Mouse (Mus musculus) 3T3-L1 (cell line): ENCODE measurements around the gene Slc34a3.
A peak's percentile ranks its signal among the peaks of the same experiment; 100 is the strongest.

Experiments used
- DNase-seq: peaks from one replicate; pipeline ENCODE4 v3.0.0-alpha.2; 2015; ENCODE audit warnings: low read depth, low spot score

Slc34a3 gene

DNA sequence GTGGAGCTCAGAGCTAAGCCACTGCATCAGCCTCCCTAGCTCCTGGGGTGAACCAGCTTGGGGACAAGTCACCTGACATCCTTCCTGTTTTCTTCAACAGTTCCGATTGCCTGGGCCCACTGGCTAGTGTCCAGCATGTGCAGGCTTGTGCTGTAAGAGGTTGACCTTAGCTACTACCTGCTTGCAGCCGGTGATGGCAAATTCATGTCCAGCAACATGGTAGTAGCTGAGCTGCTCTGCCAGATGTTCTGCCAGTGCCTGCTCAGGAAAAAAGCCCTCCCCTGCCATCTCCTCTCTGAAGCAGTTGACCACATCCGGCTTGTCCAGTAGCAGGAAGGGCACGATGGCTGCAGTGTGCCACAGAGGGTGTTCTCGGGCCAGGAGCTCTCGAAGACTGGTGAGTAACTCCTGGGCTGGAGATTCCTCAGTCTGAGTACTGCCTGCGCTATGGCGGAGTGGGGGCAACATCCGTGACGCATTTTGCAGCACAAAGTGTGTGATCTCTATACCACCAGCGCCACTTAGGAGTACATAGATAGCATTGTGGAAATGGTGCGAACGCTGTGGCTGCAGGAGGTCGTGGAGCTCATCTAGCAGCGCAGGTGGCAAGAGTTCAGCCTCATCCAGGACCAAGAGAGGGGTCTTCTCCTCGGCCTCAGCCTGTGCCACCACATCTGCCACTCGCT, 39.5 kb downstream of the Slc34a3 start:
- DNase-seq, result no peak

DNA sequence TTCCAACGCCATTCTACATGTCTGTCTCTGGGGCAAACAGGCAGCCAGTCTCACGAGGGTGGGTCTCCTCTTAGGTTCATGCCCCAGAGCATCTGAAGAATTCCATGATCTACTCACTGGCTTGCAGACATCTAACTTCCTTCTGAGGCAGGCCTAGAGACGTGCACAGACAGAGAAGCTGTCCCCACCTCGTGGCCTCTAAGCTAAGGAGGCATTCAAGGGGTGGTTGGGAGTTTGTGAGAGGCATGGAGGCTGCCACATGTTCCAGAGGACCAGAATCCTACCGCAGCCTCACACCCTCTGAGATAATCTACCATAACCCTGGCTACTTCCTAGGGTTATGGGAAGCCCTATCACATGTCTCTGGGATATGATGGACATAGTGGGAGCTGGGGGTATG, 40.2 kb downstream of the Slc34a3 start:
- DNase-seq, result no peak

- peak; percentile 95 for DNase-seq
Measured at GRCm38 (mm10) chr2:25193330-25193770, 40.8 kb downstream of the Slc34a3 start.

DNA sequence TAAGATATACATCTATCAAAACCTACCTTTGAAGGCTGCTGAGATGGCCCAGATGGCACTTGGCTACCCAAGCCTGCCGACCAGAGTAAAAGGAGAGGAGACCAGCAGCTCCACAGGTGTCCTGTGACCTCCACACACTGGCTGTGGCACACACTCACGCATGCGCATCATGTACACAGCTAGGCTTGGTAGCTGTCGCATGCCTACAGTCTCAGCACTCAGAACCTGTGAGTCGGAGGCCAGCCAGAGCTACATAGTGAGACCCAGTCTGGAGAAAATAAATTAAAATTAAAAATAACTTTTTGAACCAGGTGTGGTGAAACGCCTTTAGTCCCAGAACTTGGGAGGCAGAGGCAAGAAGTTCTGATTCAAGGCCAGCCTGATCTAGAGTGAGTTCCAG, 46.3 kb downstream of the Slc34a3 start:
- DNase-seq, result no peak

- no peak for DNase-seq
Measured at GRCm38 (mm10) chr2:25186575-25186930, 47.6 kb downstream of the Slc34a3 start.

DNA sequence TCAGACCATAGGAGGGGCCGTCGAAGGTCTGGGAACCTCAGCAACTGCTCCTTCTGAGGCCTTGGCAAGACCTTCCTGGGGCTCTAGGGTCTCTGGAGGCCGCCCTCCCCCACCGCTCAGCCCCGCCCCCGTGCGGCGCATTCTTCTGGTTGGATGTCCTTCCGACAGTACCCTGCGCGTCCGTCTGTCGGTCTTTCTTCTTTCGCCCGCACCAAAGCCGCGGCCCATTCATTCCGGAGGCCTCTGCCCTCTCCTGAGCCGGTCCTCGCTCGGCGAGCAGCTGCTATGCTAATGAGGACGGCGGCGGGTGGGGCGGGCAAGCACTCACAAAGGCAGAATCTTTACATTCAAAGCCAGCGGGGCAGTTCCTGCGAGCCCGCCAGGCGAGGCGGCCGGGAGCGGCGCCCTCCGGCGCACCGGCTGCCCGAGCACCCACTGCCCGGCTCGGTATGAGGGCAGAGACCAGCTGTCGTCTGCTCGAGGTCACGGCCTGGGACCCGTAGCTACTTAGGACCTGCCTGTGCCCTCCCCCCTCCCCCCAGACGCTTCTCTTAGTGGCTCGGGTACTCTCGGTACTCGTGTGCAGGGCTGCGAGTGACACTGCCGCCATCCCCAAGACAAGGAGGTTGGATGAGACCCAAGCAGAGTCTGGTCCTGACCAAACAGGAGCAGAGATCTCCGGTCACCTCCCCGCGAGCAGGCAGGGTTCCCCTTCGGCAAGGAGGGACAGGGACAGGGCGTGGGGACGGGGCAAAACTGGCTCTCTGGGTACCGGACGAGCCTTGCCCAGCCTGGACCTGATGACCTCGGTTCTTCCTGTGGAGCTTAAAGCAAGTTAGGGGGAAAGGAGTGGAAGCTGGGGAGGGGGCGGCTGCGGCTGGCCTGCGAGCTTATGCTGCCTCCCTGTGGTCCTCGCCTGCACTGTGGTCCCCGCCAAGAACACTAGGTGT, 48.3 kb downstream of the Slc34a3 start:
- DNase-seq, result no peak

DNA sequence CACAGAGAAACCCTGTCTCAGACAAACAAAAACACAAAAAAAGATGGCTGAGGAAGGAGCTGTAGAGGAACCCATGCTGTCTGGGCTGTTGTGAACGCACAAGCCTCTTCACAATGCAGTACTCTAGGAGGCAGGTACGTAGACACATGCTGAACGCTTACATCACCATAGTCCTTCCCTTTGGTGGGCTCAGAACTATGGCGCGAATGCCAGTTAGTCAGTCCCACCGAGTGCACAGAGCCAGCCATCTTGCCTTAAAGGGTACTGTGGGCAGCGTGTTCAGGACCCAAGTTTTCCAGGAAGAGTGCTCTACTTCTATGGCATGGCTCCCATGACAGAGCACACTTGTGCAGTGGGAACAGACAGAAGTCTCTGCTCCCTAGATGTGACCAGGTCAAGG, 49.7 kb downstream of the Slc34a3 start:
- no peak for DNase-seq

DNA sequence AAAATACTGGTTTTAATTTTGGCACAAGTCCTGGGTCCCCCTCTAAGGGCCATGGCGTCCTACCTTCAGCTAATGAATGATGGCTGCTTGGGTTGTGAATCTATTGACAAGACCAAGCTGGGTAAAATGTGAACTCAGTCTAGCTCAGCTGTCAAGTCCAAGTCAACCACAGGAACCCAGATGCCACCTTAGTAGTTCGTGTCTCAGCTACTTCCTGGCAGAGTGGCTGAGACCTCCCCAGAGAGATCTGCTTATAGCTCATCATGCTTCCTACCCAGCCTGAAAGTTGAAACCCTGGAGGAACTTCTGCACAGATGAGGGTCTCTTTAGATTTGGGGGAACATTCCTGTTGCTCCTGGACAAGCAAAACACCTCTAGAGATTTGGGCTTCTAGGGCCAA, 50.8 kb downstream of the Slc34a3 start:
- no peak for DNase-seq

DNA sequence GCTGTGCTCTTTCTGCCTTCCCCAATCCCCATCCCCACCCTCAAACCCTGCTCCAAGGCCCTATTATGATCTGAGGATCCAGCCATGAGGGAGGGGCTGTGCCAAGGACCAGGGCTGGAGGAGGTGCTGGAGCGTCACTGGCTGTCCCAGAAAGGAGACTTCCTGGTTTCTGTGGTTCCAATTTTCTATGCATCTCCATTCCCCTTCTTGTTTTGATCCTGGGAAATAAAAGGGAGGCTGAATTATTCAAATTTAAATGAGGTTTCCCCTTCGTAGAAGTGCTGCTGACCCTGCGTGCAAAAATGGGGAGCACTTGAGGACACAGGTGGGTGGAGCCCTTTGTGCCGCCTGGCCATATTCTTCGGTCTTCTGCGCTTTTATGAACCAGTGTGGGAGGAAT, 51.5 kb downstream of the Slc34a3 start:
- DNase-seq, result no peak

DNA sequence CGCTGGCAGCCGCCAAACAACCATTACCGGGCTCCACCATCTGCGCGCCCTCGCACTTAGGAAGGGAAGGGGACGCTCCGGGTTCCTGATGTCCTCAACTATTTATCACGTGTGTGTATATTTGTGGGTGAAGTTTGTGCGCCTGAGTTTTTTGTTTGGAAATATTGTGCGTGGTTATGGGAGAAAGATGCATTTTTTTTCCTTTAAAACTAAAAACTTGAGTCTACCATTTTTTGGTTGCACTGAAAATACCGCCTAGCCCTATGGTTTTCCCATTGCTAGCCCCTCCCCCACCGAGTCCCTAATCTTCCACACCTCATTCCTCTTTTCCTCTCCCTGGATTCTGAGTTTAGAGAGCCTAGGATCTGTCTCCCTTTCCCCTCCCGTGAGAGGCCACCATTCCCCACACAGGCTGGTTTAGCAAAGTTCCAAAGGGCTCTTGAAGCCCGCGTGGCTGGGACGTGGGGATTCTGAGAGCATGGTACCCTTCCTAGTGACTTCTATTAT, 52.2 kb downstream of the Slc34a3 start:
- DNase-seq, result no peak

DNA sequence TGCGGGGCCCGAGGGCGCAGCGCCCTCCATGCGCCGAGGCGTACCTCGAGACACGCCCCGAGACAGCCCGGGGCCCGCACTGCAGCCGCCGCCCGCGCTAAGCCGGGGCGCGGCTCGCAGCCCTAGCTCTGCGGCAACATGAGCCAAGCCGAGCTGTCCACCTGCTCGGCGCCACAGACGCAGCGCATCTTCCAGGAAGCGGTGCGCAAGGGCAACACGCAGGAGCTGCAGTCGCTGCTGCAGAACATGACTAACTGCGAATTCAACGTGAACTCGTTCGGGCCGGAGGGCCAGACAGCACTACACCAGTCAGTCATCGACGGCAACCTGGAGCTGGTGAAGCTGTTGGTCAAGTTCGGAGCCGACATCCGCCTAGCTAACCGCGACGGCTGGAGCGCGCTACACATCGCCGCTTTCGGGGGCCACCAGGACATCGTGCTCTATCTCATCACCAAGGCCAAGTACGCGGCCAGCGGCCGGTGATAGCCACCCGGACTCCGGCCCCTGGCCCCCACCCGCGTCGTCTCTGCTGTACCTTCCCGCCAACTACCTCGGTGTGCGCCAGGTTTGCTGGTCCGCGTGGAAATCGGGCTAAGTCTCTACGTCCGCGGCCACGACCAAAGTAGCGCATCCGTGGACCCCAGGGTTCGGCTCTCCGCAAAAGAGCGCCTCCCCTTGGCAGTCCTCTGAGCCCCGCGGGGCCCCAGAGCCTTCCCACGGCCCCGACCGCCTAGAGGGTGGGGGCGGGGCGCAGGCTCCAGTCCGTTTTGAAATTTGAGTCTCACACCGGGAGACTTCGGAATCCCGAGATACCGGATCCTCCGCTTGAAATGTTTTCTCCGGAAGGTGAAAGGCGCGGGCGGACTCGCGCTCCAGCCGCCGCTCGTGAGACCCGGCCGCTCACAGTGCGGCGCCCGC, 52.9 kb downstream of the Slc34a3 start:
- no peak for DNase-seq

DNA sequence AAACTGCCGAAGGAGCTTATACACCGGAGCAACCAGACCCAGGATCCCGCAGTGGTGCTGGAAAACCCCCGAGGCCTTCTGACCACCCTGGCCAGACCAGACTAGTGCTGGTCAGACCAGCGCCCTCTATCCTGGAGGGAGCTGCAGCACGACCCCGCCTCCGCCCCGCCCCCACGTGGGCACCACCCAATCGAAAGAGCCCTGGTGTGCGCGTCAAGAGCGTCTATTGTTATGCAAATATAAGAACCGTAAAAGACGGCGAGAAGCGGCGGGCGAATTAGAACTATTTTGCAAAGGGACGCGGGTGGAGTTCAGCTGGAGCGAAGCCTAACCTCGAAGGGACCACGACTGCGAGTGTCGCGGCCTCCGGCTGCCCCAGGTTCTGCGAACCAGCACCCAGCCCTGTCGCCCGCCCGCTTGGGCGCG, 53.7 kb downstream of the Slc34a3 start, which contains the start of gene Nrarp:
Gene Nrarp (plus strand): TSS at position 281 of the 426 bp plus-strand sequence.
- no peak for DNase-seq

GRCm38 (mm10) chr2:25179566-25180217, 54.5 kb downstream of the Slc34a3 start:
- no peak for DNase-seq
